Mouse (Mus musculus): ENCODE measurements around the gene Smcp.

DNA sequence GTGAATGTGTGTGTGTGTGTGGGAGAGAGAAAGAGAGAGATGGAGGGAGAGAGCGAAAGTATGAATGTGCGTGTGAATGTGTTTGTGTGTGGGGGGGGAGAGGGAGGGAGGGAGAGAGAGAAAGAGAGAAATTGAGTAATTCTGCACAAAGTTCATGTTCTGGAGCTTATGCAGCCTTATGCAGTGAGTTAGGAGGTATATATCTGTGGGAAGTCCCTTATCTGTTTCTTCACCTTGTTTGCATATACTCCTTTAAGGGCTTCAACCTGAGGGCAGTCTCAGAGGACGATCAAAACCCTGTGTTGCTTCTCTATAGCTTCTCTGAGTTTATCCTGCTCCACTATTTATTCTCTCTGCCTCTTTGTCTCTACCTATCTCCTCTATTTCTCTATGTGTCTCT, 1.6 kb downstream of the Smcp start:
- TF ChIP-seq CTCF (conservative IDR thresholded peaks at IDR 0.05; ENCODE audit: low read length) (no peak), NANOG (IDR thresholded peaks at IDR 0.05; ENCODE audit: borderline replicate concordance, low read length) (no peak), POU5F1 (IDR thresholded peaks at IDR 0.05; ENCODE audit: borderline replicate concordance, low read length) (no peak)
